In genomic region chr19:25122417-25122816, GRCm38 (mm10) we compare ENCODE assay signal across 14 mouse cellular contexts.
DNase-seq lines count a peak whose midpoint lies in the region; TF ChIP-seq lines count a peak whose summit lies in the region.
"Had no signal": no experiment of that assay in that cellular context is flagged by ENCODE, and none has a peak within 500 bp of the region (broad histone marks: within the 10 kb centered on the region; RNA-seq: fewer than 3 reads in every experiment).

No protein-coding gene starts in this region.

- 0 out of 2 replicates have a peak overlapping the region, but pooled peaks have one; percentile 16 for H3K27ac ChIP-seq in heart, embryonic 10.5 days
- H3K27ac ChIP-seq: hindbrain, embryonic 12.5 days; kidney, embryonic 15.5 days; stomach, embryonic 15.5 days had no signal

- peak overlapping the region; percentile 29; the same call in 1 of the 2 replicates for H3K4me3 ChIP-seq in heart, embryonic 10.5 days
- H3K4me3 ChIP-seq: hindbrain, embryonic 12.5 days; kidney, embryonic 15.5 days; stomach, embryonic 15.5 days had no signal

- H3K27me3 ChIP-seq in heart, embryonic 10.5 days (ENCODE audit: insufficient read depth, poor library complexity, severe bottlenecking): 0 out of 2 replicates have a peak, but pooled peaks cover 9% of the 10 kb centered on the region
- H3K27me3 ChIP-seq: hindbrain, embryonic 12.5 days; kidney, embryonic 15.5 days; stomach, embryonic 15.5 days had no signal

- TF ChIP-seq CTCF in brain, embryonic 14.5 days (IDR thresholded peaks at IDR 0.05; ENCODE audit: borderline replicate concordance, extremely low read depth, insufficient read depth, insufficient read length): no peak

- H3K36me3 ChIP-seq in heart, embryonic 10.5 days: no peaks in the 10 kb centered on the region
- H3K36me3 ChIP-seq: G1E; hindbrain, embryonic 12.5 days; kidney, embryonic 15.5 days; stomach, embryonic 15.5 days had no signal

- H3K4me1 ChIP-seq in heart, embryonic 10.5 days: peaks cover 13% of the 10 kb centered on the region
- H3K4me1 ChIP-seq: hindbrain, embryonic 12.5 days; kidney, embryonic 15.5 days had no signal

- WGBS in heart, embryonic 10.5 days: 28% methylated on average over 8 of the region's 8 CpGs

- no peaks in the 10 kb centered on the region for H3K9me3 ChIP-seq in heart, embryonic 10.5 days
- H3K9me3 ChIP-seq: hindbrain, embryonic 12.5 days; kidney, embryonic 15.5 days; stomach, embryonic 15.5 days had no signal

- TF ChIP-seq POLR2A in brain, embryonic 14.5 days (IDR thresholded peaks at IDR 0.05; ENCODE audit: borderline replicate concordance, extremely low read depth, insufficient read depth, insufficient read length, poor library complexity, severe bottlenecking): no peak

- intact Hi-C loops in left cerebral cortex, postnatal 10 days (cut with DNase I): no loop called here
- intact Hi-C loops in left cerebral cortex, postnatal 14 days (cut with DNase I): no loop called here

- no peak for DNase-seq in heart, embryonic 10.5 days (ENCODE audit: low spot score)
- no peak for DNase-seq in heart, adult 8-10 months (ENCODE audit: low spot score)
- DNase-seq in left cerebral cortex, adult 11 months (ENCODE audit: low spot score): peak; percentile 5
- DNase-seq in left cerebral cortex, postnatal 10 days (ENCODE audit: extremely low spot score in 1 of 2, low spot score in 2 of 2): no peak
- DNase-seq in brain, embryonic 14.5 days (ENCODE audit: low read depth): peak; percentile 52
- DNase-seq in left cerebral cortex, postnatal 14 days (ENCODE audit: low spot score in 2 of 2): peak; percentile 17 to 32
- no peak for DNase-seq in cerebellum, adult 9-11 months
- DNase-seq: adrenal gland, postnatal 10 days; cerebellum, adult 9-10 months; embryo, embryonic 11 days had no signal

Comparison
In these comparisons a context has a peak if more than half of its experiments do, and no peak if none do; other contexts are left out.
1. DNase-seq: peak in left cerebral cortex, adult 11 months (single experiment), brain, embryonic 14.5 days (single experiment) and left cerebral cortex, postnatal 14 days (2 of 2); none in heart, embryonic 10.5 days (single experiment), heart, adult 8-10 months (single experiment), left cerebral cortex, postnatal 10 days (0 of 2) and cerebellum, adult 9-11 months (single experiment).